Mouse (Mus musculus): Measurements from ENCODE around the gene Nup54. TPM values are rescaled to one million over a fixed set of nuclear protein-coding genes. Genes with fewer than 3 reads are reported as not detected.

Nup54 gene
- polyA plus RNA-seq, 1 experiment from 2014 or later, result 67.0 TPM

- H3K9me3 ChIP-seq (ENCODE audit: control insufficient read depth, low read length), result no peaks in the 10 kb centered on the region
- no peak overlapping the region for H3K4me2 ChIP-seq (ENCODE audit: low read depth)
- WGBS, result 75% methylated on average over 13 of the region's 13 CpGs
- ATAC-seq (ENCODE audit: insufficient read depth, low FRiP score, low TSS enrichment) (peak; percentile 84), DNase-seq (ENCODE audit: low spot score) (peak; percentile 51)
- no peaks in the 10 kb centered on the region for H3K27me3 ChIP-seq (ENCODE audit: control insufficient read depth, insufficient read depth, low read length)
- no peak overlapping the region for H3K27ac ChIP-seq (ENCODE audit: low read depth, low read length)
- H3K36me3 ChIP-seq (ENCODE audit: control insufficient read depth, insufficient read depth, low read length), result no peaks in the 10 kb centered on the region
- no peaks in the 10 kb centered on the region for H3K4me1 ChIP-seq (ENCODE audit: control insufficient read depth, insufficient read depth, low read length)
- no peak overlapping the region for H3K4me3 ChIP-seq (ENCODE audit: low read depth, low read length)
- no peak overlapping the region for H3K9ac ChIP-seq (ENCODE audit: low read length)
These were observed 65.6 kb downstream of the Nup54 start for GRCm38 (mm10) chr5:92369151-92369994.

- Histone ChIP-seq H3K27me3 (ENCODE audit: control insufficient read depth, insufficient read depth, low read length) (no peaks in the 10 kb centered on the region), H3K27ac (ENCODE audit: low read depth, low read length) (no peak overlapping the region), H3K4me1 (ENCODE audit: control insufficient read depth, insufficient read depth, low read length) (no peaks in the 10 kb centered on the region), H3K36me3 (ENCODE audit: control insufficient read depth, insufficient read depth, low read length) (no peaks in the 10 kb centered on the region), H3K4me3 (ENCODE audit: low read depth, low read length) (no peak overlapping the region), H3K9me3 (ENCODE audit: control insufficient read depth, low read length) (no peaks in the 10 kb centered on the region), H3K9ac (ENCODE audit: low read length) (no peak overlapping the region), H3K4me2 (ENCODE audit: low read depth) (no peak overlapping the region)
- ATAC-seq (ENCODE audit: insufficient read depth, low FRiP score, low TSS enrichment) (no peak), DNase-seq (ENCODE audit: low spot score) (no peak)
- WGBS, result 79% methylated on average over 10 of the region's 10 CpGs
These were observed 66.6 kb downstream of the Nup54 start for GRCm38 (mm10) chr5:92368392-92368791.

GRCm38 (mm10) chr5:92366565-92366964 is 68.5 kb downstream of the Nup54 start:
- no peak overlapping the region for H3K4me2 ChIP-seq (ENCODE audit: low read depth)
- WGBS, result 82% methylated on average over 6 of the region's 6 CpGs
- no peaks in the 10 kb centered on the region for H3K27me3 ChIP-seq (ENCODE audit: control insufficient read depth, insufficient read depth, low read length)
- no peaks in the 10 kb centered on the region for H3K9me3 ChIP-seq (ENCODE audit: control insufficient read depth, low read length)
- ATAC-seq (ENCODE audit: insufficient read depth, low FRiP score, low TSS enrichment), result no peak
- H3K4me3 ChIP-seq (ENCODE audit: low read depth, low read length), result no peak overlapping the region
- no peak overlapping the region for H3K27ac ChIP-seq (ENCODE audit: low read depth, low read length)
- H3K4me1 ChIP-seq (ENCODE audit: control insufficient read depth, insufficient read depth, low read length), result no peaks in the 10 kb centered on the region
- no peak overlapping the region for H3K9ac ChIP-seq (ENCODE audit: low read length)
- no peak for DNase-seq (ENCODE audit: low spot score)
- no peaks in the 10 kb centered on the region for H3K36me3 ChIP-seq (ENCODE audit: control insufficient read depth, insufficient read depth, low read length)

Small RNAs within 50 kb of the gene (microRNA-seq; reads per million reads assigned to microRNA genes)
- not detected for gene Mir6415

Other genes with a start within 250 kb of the Nup54 start
- not detected in 2 replicates for gene U90926, start 219.8 kb downstream of the Nup54 start, polyA plus RNA-seq (2014; fragmentation: Nextera tagmentation; extraction: Ambion mirVana)
- not detected in 2 replicates for gene Ppef2, start 178.9 kb downstream of the Nup54 start, polyA plus RNA-seq (2014; fragmentation: Nextera tagmentation; extraction: Ambion mirVana)
- gene Naaa, start 157.0 kb downstream of the Nup54 start, polyA plus RNA-seq (2014; fragmentation: Nextera tagmentation; extraction: Ambion mirVana), result 5.2 and 6.1 TPM in 2 replicates
- gene Sdad1, start 124.7 kb downstream of the Nup54 start, polyA plus RNA-seq (2014; fragmentation: Nextera tagmentation; extraction: Ambion mirVana), result 37.8 and 38.7 TPM in 2 replicates
- gene Cxcl9, start 107.1 kb downstream of the Nup54 start, polyA plus RNA-seq (2014; fragmentation: Nextera tagmentation; extraction: Ambion mirVana), result not detected in 2 replicates
- 6.8 and 7.5 TPM in 2 replicates for gene Art3, start 103.4 kb downstream of the Nup54 start, polyA plus RNA-seq (2014; fragmentation: Nextera tagmentation; extraction: Ambion mirVana)
- gene Cxcl10, start 86.3 kb downstream of the Nup54 start, polyA plus RNA-seq (2014; fragmentation: Nextera tagmentation; extraction: Ambion mirVana), result 0.59 TPM in 1 of 2 replicates, not detected in the other
- 12.4 and 13.2 TPM in 2 replicates for gene Scarb2, start 71.6 kb upstream of the Nup54 start, polyA plus RNA-seq (2014; fragmentation: Nextera tagmentation; extraction: Ambion mirVana)
- not detected in 2 replicates for gene Fam47e, start 119.8 kb upstream of the Nup54 start, polyA plus RNA-seq (2014; fragmentation: Nextera tagmentation; extraction: Ambion mirVana)
- gene Stbd1, start 167.8 kb upstream of the Nup54 start, polyA plus RNA-seq (2014; fragmentation: Nextera tagmentation; extraction: Ambion mirVana), result 9.0 and 10.7 TPM in 2 replicates
- 0.61 and 0.77 TPM in 2 replicates for gene Ccdc158, start 240.1 kb upstream of the Nup54 start, polyA plus RNA-seq (2014; fragmentation: Nextera tagmentation; extraction: Ambion mirVana)
- gene Shroom3, start 248.2 kb upstream of the Nup54 start, polyA plus RNA-seq (2014; fragmentation: Nextera tagmentation; extraction: Ambion mirVana), result 5.1 and 5.9 TPM in 2 replicates

Data from neural tube, embryonic 11.5 days (tissue).